ENCODE assay signal across 9 mouse cellular contexts in the genomic region with DNA sequence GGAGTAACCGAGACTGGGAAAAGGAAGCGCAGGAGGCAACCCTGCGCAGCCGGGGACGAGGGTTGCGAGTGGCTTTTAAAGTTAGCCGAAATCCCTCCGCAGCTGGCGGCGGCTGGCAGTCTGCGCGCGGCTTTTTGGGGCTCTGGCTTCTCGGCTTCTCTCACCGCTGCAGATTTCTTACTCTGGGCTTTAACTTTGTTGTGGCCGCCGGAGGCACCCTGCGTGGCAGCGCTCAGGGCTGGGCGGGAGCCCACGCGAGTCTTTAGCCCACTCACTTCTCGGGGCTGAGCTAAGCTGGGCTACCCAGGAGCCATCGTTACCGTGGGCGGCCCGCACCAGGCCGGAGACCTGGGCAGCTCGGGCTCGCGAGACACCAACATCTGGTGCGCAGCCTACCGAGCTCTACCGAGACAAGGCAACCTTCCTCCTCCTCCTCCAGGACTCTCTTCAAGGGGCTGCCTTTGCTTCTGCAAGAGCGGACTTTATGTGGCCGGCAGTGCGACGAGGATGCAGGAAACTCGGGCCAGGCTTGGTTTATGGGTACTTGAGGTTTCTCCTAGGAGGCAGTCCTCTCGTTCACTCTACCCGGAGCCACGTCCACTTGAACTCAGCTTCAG. TPM values are rescaled to one million over a fixed set of nuclear protein-coding genes. Genes with fewer than 3 reads are reported as not detected.
DNase-seq lines count a peak whose midpoint lies in the region; ATAC-seq lines count a peak whose summit lies in the region.
"Had no signal": no experiment of that assay in that cellular context is flagged by ENCODE, and none has a peak within 500 bp of the region (broad histone marks: within the 10 kb centered on the region; RNA-seq: fewer than 3 reads in every experiment).

No protein-coding gene starts in this region.

- no peak overlapping the region for H3K9ac ChIP-seq in embryonic facial prominence, embryonic 12.5 days
- H3K9ac ChIP-seq in hindbrain, embryonic 13.5 days = peak overlapping the region; percentile 88
- peak overlapping the region; percentile 83 for H3K9ac ChIP-seq in neural tube, embryonic 12.5 days
- H3K9ac ChIP-seq: liver, embryonic 13.5 days had no signal

- peaks cover 12% of the 10 kb centered on the region; the same call in 1 of the 2 replicates for H3K4me1 ChIP-seq in embryonic facial prominence, embryonic 12.5 days
- peaks cover 96% of the 10 kb centered on the region for H3K4me1 ChIP-seq in hindbrain, embryonic 13.5 days (replicated peaks)
- peaks cover 83% of the 10 kb centered on the region for H3K4me1 ChIP-seq in neural tube, embryonic 12.5 days
- H3K4me1 ChIP-seq: liver, embryonic 13.5 days had no signal

- peaks cover 100% of the 10 kb centered on the region for H3K27me3 ChIP-seq in embryonic facial prominence, embryonic 12.5 days
- peaks cover 97% of the 10 kb centered on the region for H3K27me3 ChIP-seq in hindbrain, embryonic 13.5 days
- H3K27me3 ChIP-seq in neural tube, embryonic 12.5 days (replicated peaks) = peaks cover 90% of the 10 kb centered on the region

- H3K4me2 ChIP-seq in embryonic facial prominence, embryonic 12.5 days (replicated peaks) = peak overlapping the region; percentile 75
- H3K4me2 ChIP-seq in hindbrain, embryonic 13.5 days = peak overlapping the region; percentile 73
- H3K4me2 ChIP-seq in neural tube, embryonic 12.5 days (replicated peaks) = peak overlapping the region; percentile 81
- H3K4me2 ChIP-seq: liver, embryonic 13.5 days had no signal

- under 1% methylated on average over 42 of the region's 42 CpGs for WGBS in embryonic facial prominence, embryonic 12.5 days
- under 1% methylated on average over 42 of the region's 42 CpGs for WGBS in hindbrain, embryonic 13.5 days
- 1% methylated on average over 42 of the region's 42 CpGs for WGBS in neural tube, embryonic 12.5 days

- no peaks in the 10 kb centered on the region for H3K9me3 ChIP-seq in embryonic facial prominence, embryonic 12.5 days
- H3K9me3 ChIP-seq in hindbrain, embryonic 13.5 days = no peaks in the 10 kb centered on the region
- H3K9me3 ChIP-seq in neural tube, embryonic 12.5 days = no peaks in the 10 kb centered on the region
- H3K9me3 ChIP-seq: liver, embryonic 13.5 days had no signal

- DNase-seq in kidney, postnatal 4 days = peak; percentile 8 to 11
- no peak for DNase-seq in kidney, adult 11 months
- DNase-seq in cerebellum, adult 11 months = no peak
- DNase-seq in gastrocnemius, adult 18-20 months (ENCODE audit: low spot score) = no peak
- DNase-seq: liver, embryonic 13.5 days had no signal

- ATAC-seq in embryonic facial prominence, embryonic 12.5 days (ENCODE audit: insufficient number of reproducible peaks, insufficient read depth, low FRiP score, low TSS enrichment) = no peak
- no peak for ATAC-seq in hindbrain, embryonic 13.5 days (ENCODE audit: low FRiP score)
- no peak for ATAC-seq in neural tube, embryonic 12.5 days (ENCODE audit: low FRiP score, low read depth)
- no peak for ATAC-seq in erythroblast, adult 5-6 weeks (replicated peaks; ENCODE audit: low FRiP score, poor library complexity, severe bottlenecking)

- H3K4me3 ChIP-seq in embryonic facial prominence, embryonic 12.5 days = peak overlapping the region; percentile 43
- peak overlapping the region; percentile 62 for H3K4me3 ChIP-seq in hindbrain, embryonic 13.5 days
- H3K4me3 ChIP-seq in neural tube, embryonic 12.5 days = peak overlapping the region; percentile 55
- H3K4me3 ChIP-seq: liver, embryonic 13.5 days had no signal

- no peaks in the 10 kb centered on the region for H3K36me3 ChIP-seq in embryonic facial prominence, embryonic 12.5 days
- no peaks in the 10 kb centered on the region for H3K36me3 ChIP-seq in hindbrain, embryonic 13.5 days
- H3K36me3 ChIP-seq in neural tube, embryonic 12.5 days = no peaks in the 10 kb centered on the region
- H3K36me3 ChIP-seq: liver, embryonic 13.5 days had no signal

- no peak overlapping the region for H3K27ac ChIP-seq in embryonic facial prominence, embryonic 12.5 days
- peak overlapping the region; percentile 94 for H3K27ac ChIP-seq in hindbrain, embryonic 13.5 days
- peak overlapping the region; percentile 71; the same call in 1 of the 2 replicates for H3K27ac ChIP-seq in neural tube, embryonic 12.5 days
- H3K27ac ChIP-seq: liver, embryonic 13.5 days had no signal

RNA-seq across cellular contexts. Expression of a gene that starts 1.1 kb away (rescaled TPM):
- polyA plus RNA-seq in embryonic facial prominence, embryonic 12.5 days (2016; fragmentation: Nextera tagmentation; extraction: Ambion mirVana) = 0.32 and 0.37 TPM in 2 replicates
- polyA plus RNA-seq in hindbrain, embryonic 13.5 days (2015; fragmentation: Nextera tagmentation; extraction: Ambion mirVana) = 3.9 and 4.1 TPM in 2 replicates
- polyA plus RNA-seq in neural tube, embryonic 12.5 days (2016; fragmentation: Nextera tagmentation; extraction: Ambion mirVana) = 3.3 and 3.5 TPM in 2 replicates
- total RNA-seq in erythroblast, adult 5-6 weeks (2015; ENCODE audit: low replicate concordance) = 0.38 TPM in 1 of 2 replicates, not detected in the other
- not detected in 2 replicates for total RNA-seq in erythroblast, adult 5-6 weeks (2017; ENCODE audit: low replicate concordance)
- total RNA-seq in gastrocnemius, adult 18-20 months (2021) = under 1 TPM; 0.12 to 0.18 TPM

Comparison
In these comparisons a context has a peak if more than half of its experiments do, and no peak if none do; other contexts are left out.
1. DNase-seq: peak in kidney, postnatal 4 days (2 of 2); none in kidney, adult 11 months (single experiment), cerebellum, adult 11 months (single experiment) and gastrocnemius, adult 18-20 months (single experiment).
2. Peak in every context shown above with its lines, with median percentiles within 50 percentile points of each other: H3K4me2 ChIP-seq and H3K4me3 ChIP-seq.